Mouse (Mus musculus) neural tube, embryonic 14.5 days (tissue): Measurements from ENCODE around the gene Map4k2. TPM values are rescaled to one million over a fixed set of nuclear protein-coding genes. Genes with fewer than 3 reads are reported as not detected.

ENCODE experiments used
- microRNA-seq: library from miRNA; unstranded; fragments of <30 nt; microRNA quantifications from one replicate; pipeline ENCODE4, GENCODE M21; 2016
- polyA plus RNA-seq: library from polyadenylated mRNA; unstranded; fragments of >200 nt; fragmentation: Nextera tagmentation; extraction: Ambion mirVana; gene quantifications from 2 replicates; pipeline ENCODE4 v1.2.1, GENCODE M21; 2014

Gene Map4k2
- polyA plus RNA-seq, 1 experiment from 2014 or later = 13.3 TPM

Small RNA genes lying within 50 kb of the gene (microRNA-seq; reads per million reads assigned to microRNA genes)
- gene Mir6989 = not detected

Other genes with a start within 250 kb of the Map4k2 start
- gene AC131692.1, start 246.7 kb upstream of the Map4k2 start, polyA plus RNA-seq = not detected in 2 replicates
- gene Naaladl1, start 235.4 kb upstream of the Map4k2 start, polyA plus RNA-seq = 0.44 and 0.52 TPM in 2 replicates
- 52.1 and 53.1 TPM in 2 replicates for gene Sac3d1, start 222.5 kb upstream of the Map4k2 start, polyA plus RNA-seq
- gene Snx15, start 212.8 kb upstream of the Map4k2 start, polyA plus RNA-seq = 63.9 and 72.8 TPM in 2 replicates
- not detected in 2 replicates for gene Batf2, start 200.2 kb upstream of the Map4k2 start, polyA plus RNA-seq
- 114 and 123 TPM in 2 replicates for gene Arl2, start 199.6 kb upstream of the Map4k2 start, polyA plus RNA-seq
- gene Majin, start 156.7 kb upstream of the Map4k2 start, polyA plus RNA-seq = 0.21 TPM in 1 of 2 replicates, not detected in the other
- not detected in 2 replicates for gene Gpha2, start 114.8 kb upstream of the Map4k2 start, polyA plus RNA-seq
- gene Ppp2r5b, start 105.3 kb upstream of the Map4k2 start, polyA plus RNA-seq = 150 and 154 TPM in 2 replicates
- 16.0 and 16.1 TPM in 2 replicates for gene Atg2a, start 99.5 kb upstream of the Map4k2 start, polyA plus RNA-seq
- 53.4 and 74.8 TPM in 2 replicates for gene Ehd1, start 64.4 kb upstream of the Map4k2 start, polyA plus RNA-seq
- gene Cdc42bpg, start 34.7 kb upstream of the Map4k2 start, polyA plus RNA-seq = 0.61 and 0.71 TPM in 2 replicates
- 36.8 and 43.9 TPM in 2 replicates for gene Men1, start 6.2 kb upstream of the Map4k2 start, polyA plus RNA-seq
- gene Sf1, start 22.6 kb downstream of the Map4k2 start, polyA plus RNA-seq = 91.7 and 112 TPM in 2 replicates
- gene Pygm, start 43.3 kb downstream of the Map4k2 start, polyA plus RNA-seq = 4.3 and 4.4 TPM in 2 replicates
- gene Rasgrp2, start 58.2 kb downstream of the Map4k2 start, polyA plus RNA-seq = 81.6 and 130 TPM in 2 replicates
- 46.3 and 66.5 TPM in 2 replicates for gene Nrxn2, start 77.6 kb downstream of the Map4k2 start, polyA plus RNA-seq
- gene Slc22a12, start 201.9 kb downstream of the Map4k2 start, polyA plus RNA-seq = 0.11 TPM in 1 of 2 replicates, not detected in the other